Mouse (Mus musculus): ENCODE measurements around the gene Pofut2. TPM values are rescaled to one million over a fixed set of nuclear protein-coding genes. Genes with fewer than 3 reads are reported as not detected.

Pofut2 gene
- polyA plus RNA-seq, 1 experiment: 89.9 TPM

DNA sequence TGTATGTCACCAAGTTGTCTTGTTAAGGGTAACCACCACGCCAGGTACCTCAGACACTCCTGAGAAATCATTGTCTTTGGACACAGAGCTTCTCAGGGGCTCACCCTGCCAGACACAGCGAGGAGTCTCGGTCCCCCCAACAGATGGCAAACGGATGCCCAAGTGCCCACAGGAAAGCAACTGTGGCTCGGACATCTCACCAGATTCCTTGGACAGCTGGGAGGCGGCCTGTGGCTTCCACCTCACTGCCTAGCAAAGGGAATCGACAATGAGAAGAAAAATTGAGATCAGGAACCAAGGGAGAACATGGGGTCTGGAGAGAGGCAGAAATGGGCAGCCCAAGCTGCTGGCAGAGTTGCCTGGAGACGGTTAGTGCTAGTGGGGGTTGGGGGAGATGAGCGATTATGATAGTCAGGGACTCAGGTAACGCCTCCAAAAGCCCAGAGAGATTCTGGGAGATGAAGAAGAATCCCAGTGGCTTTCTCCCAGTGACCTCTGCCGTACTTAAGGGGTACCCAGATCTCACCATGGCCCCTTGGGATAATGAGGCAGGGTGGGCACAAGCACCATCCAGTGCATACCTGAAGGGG is 36.0 kb upstream of the Pofut2 start:
- no peak for TF ChIP-seq MAX (IDR thresholded peaks at IDR 0.05; ENCODE audit: low read depth)
- peak in 2 of 3 experiments; percentile 71 to 83 for TF ChIP-seq MYOD1 (IDR thresholded peaks at IDR 0.05; ENCODE audit: control insufficient read depth in 1 of 3, insufficient read length in 2 of 3, low read depth in 2 of 3)
- peak; percentile 52 for TF ChIP-seq TCF3 (IDR thresholded peaks at IDR 0.05; ENCODE audit: insufficient read length, low read depth)
- TF ChIP-seq CEBPB (IDR thresholded peaks at IDR 0.05; ENCODE audit: insufficient read depth, poor library complexity, severe bottlenecking): no peak
- no peak for TF ChIP-seq E2F4 (IDR thresholded peaks at IDR 0.05; ENCODE audit: insufficient read depth)
- no peak for TF ChIP-seq POLR2A (IDR thresholded peaks at IDR 0.05; ENCODE audit: insufficient read length, low read depth)
- TF ChIP-seq TCF12 (IDR thresholded peaks at IDR 0.05; ENCODE audit: insufficient read depth, poor library complexity, severe bottlenecking): peak; percentile 43
- peak in 2 of 3 experiments; percentile 75 to 96 for TF ChIP-seq MYOG (IDR thresholded peaks at IDR 0.05; ENCODE audit: control insufficient read depth in 1 of 3, insufficient read depth in 1 of 3, insufficient read length in 2 of 3, low read depth in 2 of 3)
- H3ac ChIP-seq (ENCODE audit: control insufficient read depth, insufficient read length): no peak overlapping the region

DNA sequence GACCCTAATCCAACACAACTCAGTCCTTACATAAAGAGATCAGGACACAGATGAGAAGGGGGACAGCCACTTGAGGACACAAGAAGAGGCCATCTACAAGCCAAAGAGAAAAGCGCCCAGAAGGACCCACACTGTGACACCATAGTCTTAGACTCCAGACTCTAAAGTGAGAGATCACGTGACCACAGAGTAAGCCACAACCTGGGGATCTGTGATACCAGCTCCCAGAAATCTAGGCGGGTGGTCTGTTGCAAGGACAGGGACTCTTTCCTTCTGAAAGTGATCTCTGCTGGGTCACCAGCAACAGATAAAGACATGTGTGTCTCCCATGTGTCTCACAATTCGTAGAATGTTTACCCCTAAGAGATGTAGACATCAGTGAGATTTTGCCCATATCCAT is 34.6 kb upstream of the Pofut2 start:
- TF ChIP-seq E2F4 (IDR thresholded peaks at IDR 0.05; ENCODE audit: insufficient read depth): no peak
- TF ChIP-seq TCF3 (IDR thresholded peaks at IDR 0.05; ENCODE audit: insufficient read length, low read depth): no peak
- no peak for TF ChIP-seq TCF12 (IDR thresholded peaks at IDR 0.05; ENCODE audit: insufficient read depth, poor library complexity, severe bottlenecking)
- TF ChIP-seq MAX (IDR thresholded peaks at IDR 0.05; ENCODE audit: low read depth): no peak
- no peak for TF ChIP-seq POLR2A (IDR thresholded peaks at IDR 0.05; ENCODE audit: insufficient read length, low read depth)
- TF ChIP-seq REST (IDR thresholded peaks at IDR 0.05; ENCODE audit: insufficient read depth, insufficient read length): no peak
- TF ChIP-seq SRF (IDR thresholded peaks at IDR 0.05; ENCODE audit: control insufficient read depth, insufficient read length, low read depth): no peak
- TF ChIP-seq MYOD1 (IDR thresholded peaks at IDR 0.05; ENCODE audit: control insufficient read depth in 1 of 3, insufficient read length in 2 of 3, low read depth in 2 of 3): no peak
- TF ChIP-seq MYOG (IDR thresholded peaks at IDR 0.05; ENCODE audit: control insufficient read depth in 1 of 3, insufficient read depth in 1 of 3, insufficient read length in 2 of 3, low read depth in 2 of 3): no peak
- TF ChIP-seq CEBPB (IDR thresholded peaks at IDR 0.05; ENCODE audit: insufficient read depth, poor library complexity, severe bottlenecking): no peak
- TF ChIP-seq USF1 (IDR thresholded peaks at IDR 0.05; ENCODE audit: low read depth): no peak
- TF ChIP-seq POLR2AphosphoS2 (IDR thresholded peaks at IDR 0.05; ENCODE audit: insufficient read length, low read depth): no peak
- Histone ChIP-seq H3K36me3 (ENCODE audit: control insufficient read depth, insufficient read depth) (no peaks in the 10 kb centered on the region), H3ac (ENCODE audit: control insufficient read depth, insufficient read length) (no peak overlapping the region), H3K4me3 (no peak overlapping the region), H3K79me2 (ENCODE audit: control insufficient read depth, insufficient read depth) (no peaks in the 10 kb centered on the region), H3K4me2 (ENCODE audit: low read depth) (peak overlapping the region; percentile 73), H3K27me3 (ENCODE audit: control insufficient read depth, insufficient read depth, insufficient read length) (no peaks in the 10 kb centered on the region)

More for the DNA sequence above, 36.0 kb upstream of the Pofut2 start:
- Histone ChIP-seq H3K27me3 (ENCODE audit: control insufficient read depth, insufficient read depth, insufficient read length) (no peaks in the 10 kb centered on the region), H3K4me3 (no peak overlapping the region), H3K36me3 (ENCODE audit: control insufficient read depth, insufficient read depth) (no peaks in the 10 kb centered on the region), H3K4me2 (ENCODE audit: low read depth) (no peak overlapping the region), H3K79me2 (ENCODE audit: control insufficient read depth, insufficient read depth) (no peaks in the 10 kb centered on the region)

DNA sequence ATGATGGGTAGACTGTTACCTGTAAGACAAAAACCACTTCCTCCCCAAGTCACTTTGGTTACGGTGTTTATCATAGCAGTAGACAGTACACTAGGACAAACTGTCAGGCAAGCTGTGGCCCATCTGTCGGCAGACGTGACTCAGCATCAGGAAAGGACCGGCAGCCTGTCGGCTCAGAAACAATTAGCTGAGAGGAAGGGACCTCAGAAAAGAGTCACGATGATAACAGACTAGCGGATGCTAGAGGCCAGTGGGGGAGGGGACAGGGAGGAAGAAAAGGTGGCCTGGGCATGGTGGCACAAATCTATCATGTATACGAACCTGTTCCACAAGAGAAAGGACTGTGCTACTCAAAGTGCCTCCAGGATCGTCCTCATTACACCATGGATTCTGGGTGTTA is 33.6 kb upstream of the Pofut2 start:
- no peak overlapping the region for H3ac ChIP-seq (ENCODE audit: control insufficient read depth, insufficient read length)
- TF ChIP-seq E2F4 (IDR thresholded peaks at IDR 0.05; ENCODE audit: insufficient read depth) (no peak), REST (IDR thresholded peaks at IDR 0.05; ENCODE audit: insufficient read depth, insufficient read length) (no peak), MAX (IDR thresholded peaks at IDR 0.05; ENCODE audit: low read depth) (no peak), MYOG (IDR thresholded peaks at IDR 0.05; ENCODE audit: control insufficient read depth in 1 of 3, insufficient read depth in 1 of 3, insufficient read length in 2 of 3, low read depth in 2 of 3) (peak in 1 of 3 experiments; percentile 57), MYOD1 (IDR thresholded peaks at IDR 0.05; ENCODE audit: control insufficient read depth in 1 of 3, insufficient read length in 2 of 3, low read depth in 2 of 3) (peak in 2 of 3 experiments; percentile 63 to 80), CEBPB (IDR thresholded peaks at IDR 0.05; ENCODE audit: insufficient read depth, poor library complexity, severe bottlenecking) (no peak), SRF (IDR thresholded peaks at IDR 0.05; ENCODE audit: control insufficient read depth, insufficient read length, low read depth) (no peak), TCF12 (IDR thresholded peaks at IDR 0.05; ENCODE audit: insufficient read depth, poor library complexity, severe bottlenecking) (peak; percentile 12), USF1 (IDR thresholded peaks at IDR 0.05; ENCODE audit: low read depth) (no peak), POLR2AphosphoS2 (IDR thresholded peaks at IDR 0.05; ENCODE audit: insufficient read length, low read depth) (no peak), TCF3 (IDR thresholded peaks at IDR 0.05; ENCODE audit: insufficient read length, low read depth) (no peak)
- peak overlapping the region; percentile 0 for H3K4me3 ChIP-seq
- H3K36me3 ChIP-seq (ENCODE audit: control insufficient read depth, insufficient read depth): no peaks in the 10 kb centered on the region
- H3K79me2 ChIP-seq (ENCODE audit: control insufficient read depth, insufficient read depth): no peaks in the 10 kb centered on the region
- H3K4me2 ChIP-seq (ENCODE audit: low read depth): peak overlapping the region; percentile 73
- no peaks in the 10 kb centered on the region for H3K27me3 ChIP-seq (ENCODE audit: control insufficient read depth, insufficient read depth, insufficient read length)

DNA sequence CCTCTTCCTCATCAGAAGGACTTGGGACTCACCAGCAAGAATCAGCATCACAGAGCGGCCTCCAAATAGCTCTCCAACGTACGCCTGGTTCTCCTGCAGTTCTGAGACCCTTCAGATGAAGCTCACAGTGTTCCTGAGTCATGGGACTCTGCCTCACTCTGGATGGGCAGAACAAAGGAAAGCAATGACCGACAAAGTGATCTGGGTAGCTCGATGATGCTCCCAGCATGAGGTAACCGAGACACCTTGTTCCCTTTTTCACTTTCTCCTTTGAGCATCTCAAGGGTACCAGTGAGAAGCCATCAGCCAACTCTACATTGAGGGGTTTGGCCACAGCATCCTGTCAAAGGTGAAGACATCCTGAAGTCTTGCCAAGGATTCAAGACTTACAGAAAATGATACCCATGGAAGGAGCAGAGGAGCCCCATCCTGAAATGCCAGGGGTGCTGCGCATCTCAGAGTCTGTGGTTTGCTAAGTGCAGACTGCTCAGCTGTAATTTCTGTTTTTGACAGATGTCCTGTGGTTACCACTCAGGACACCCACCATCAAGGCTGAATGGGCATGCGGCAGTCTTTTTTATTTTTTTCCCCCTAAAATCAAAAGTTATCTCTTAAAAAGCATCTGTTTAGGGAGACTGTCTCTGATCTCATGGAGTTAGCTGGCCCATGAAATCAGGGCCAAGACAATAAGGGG is 32.9 kb upstream of the Pofut2 start:
- H3K36me3 ChIP-seq (ENCODE audit: control insufficient read depth, insufficient read depth): no peaks in the 10 kb centered on the region
- TF ChIP-seq TCF12 (IDR thresholded peaks at IDR 0.05; ENCODE audit: insufficient read depth, poor library complexity, severe bottlenecking) (peak; percentile 77), TCF3 (IDR thresholded peaks at IDR 0.05; ENCODE audit: insufficient read length, low read depth) (peak; percentile 52), MYOD1 (IDR thresholded peaks at IDR 0.05; ENCODE audit: control insufficient read depth in 1 of 3, insufficient read length in 2 of 3, low read depth in 2 of 3) (peak in 2 of 3 experiments; percentile 69 to 74), USF1 (IDR thresholded peaks at IDR 0.05; ENCODE audit: low read depth) (no peak), REST (IDR thresholded peaks at IDR 0.05; ENCODE audit: insufficient read depth, insufficient read length) (no peak), MYOG (IDR thresholded peaks at IDR 0.05; ENCODE audit: control insufficient read depth in 1 of 3, insufficient read depth in 1 of 3, insufficient read length in 2 of 3, low read depth in 2 of 3) (peak in 1 of 3 experiments; percentile 67)
- peak overlapping the region; percentile 0 for H3K4me3 ChIP-seq
- no peak overlapping the region for H3ac ChIP-seq (ENCODE audit: control insufficient read depth, insufficient read length)
- no peaks in the 10 kb centered on the region for H3K79me2 ChIP-seq (ENCODE audit: control insufficient read depth, insufficient read depth)
- H3K4me2 ChIP-seq (ENCODE audit: low read depth): peak overlapping the region; percentile 73
- H3K27me3 ChIP-seq (ENCODE audit: control insufficient read depth, insufficient read depth, insufficient read length): no peaks in the 10 kb centered on the region
